In the genomic region with DNA sequence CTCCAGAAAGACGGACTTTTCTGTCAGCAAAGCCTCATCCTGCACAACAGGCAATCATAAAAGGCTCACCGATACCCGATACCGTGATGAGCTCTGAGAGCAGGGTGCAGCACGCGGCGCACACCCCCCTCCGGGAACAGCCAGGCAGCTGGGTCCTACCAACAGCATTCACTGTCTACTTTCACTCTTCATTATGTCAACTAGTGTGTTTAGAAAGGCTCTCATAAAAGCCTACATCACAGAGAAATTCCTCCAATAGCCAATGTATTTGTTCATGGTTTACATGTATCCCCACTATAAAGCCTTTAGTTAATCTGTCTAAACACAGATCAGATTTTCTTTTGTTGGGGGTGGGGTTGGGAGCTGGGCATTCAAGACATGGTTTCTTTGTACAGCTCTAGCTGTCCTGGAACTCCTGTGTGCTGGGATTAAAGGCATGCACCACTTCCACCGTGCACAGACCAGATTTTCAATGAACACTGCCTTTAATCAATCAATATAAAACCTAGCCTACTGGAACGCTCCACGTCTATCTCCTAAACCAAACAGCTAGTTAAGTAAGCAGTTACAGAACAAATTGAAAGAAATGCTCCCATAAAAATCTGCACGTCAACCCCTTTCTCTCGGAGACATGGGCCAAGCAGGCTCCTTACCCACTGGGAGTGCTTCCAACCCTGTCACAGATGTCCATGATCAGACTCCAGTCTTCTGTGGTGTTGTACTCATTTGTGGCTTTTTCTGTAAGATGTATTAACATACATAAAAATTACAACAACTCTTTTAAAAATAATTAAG, we compare ENCODE assay signal across 12 mouse cellular contexts. TPM values are rescaled to one million over a fixed set of nuclear protein-coding genes. Genes with fewer than 3 reads are reported as not detected.
DNase-seq lines count a peak whose midpoint lies in the region; ATAC-seq and TF ChIP-seq lines count a peak whose summit lies in the region.
"Had no signal": no experiment of that assay in that cellular context is flagged by ENCODE, and none has a peak within 500 bp of the region (broad histone marks: within the 10 kb centered on the region; RNA-seq: fewer than 3 reads in every experiment).

No protein-coding gene starts in this region.

- TF ChIP-seq CTCF in lung, adult 2 months (IDR thresholded peaks at IDR 0.05; ENCODE audit: insufficient read depth, low read length), result no peak
- TF ChIP-seq CTCF in liver, postnatal 0 days (IDR thresholded peaks at IDR 0.05; ENCODE audit: low read depth), result no peak

- H3K9ac ChIP-seq in lung, embryonic 16.5 days (ENCODE audit: low read length), result no peak overlapping the region
- H3K9ac ChIP-seq in embryonic facial prominence, embryonic 11.5 days (replicated peaks; ENCODE audit: low read length), result no peak overlapping the region
- no peak overlapping the region for H3K9ac ChIP-seq in hindbrain, embryonic 13.5 days
- no peak overlapping the region for H3K9ac ChIP-seq in stomach, embryonic 14.5 days (replicated peaks; ENCODE audit: low read depth, low read length)
- H3K9ac ChIP-seq in liver, postnatal 0 days (replicated peaks), result no peak overlapping the region
- H3K9ac ChIP-seq: embryonic facial prominence, embryonic 12.5 days; neural tube, embryonic 12.5 days had no signal

- no peaks in the 10 kb centered on the region for H3K36me3 ChIP-seq in lung, embryonic 16.5 days (ENCODE audit: control insufficient read depth, insufficient read depth, low read length)
- H3K36me3 ChIP-seq in embryonic facial prominence, embryonic 11.5 days (replicated peaks; ENCODE audit: control insufficient read depth, insufficient read depth, low read depth, low read length), result no peaks in the 10 kb centered on the region
- peaks cover 4% of the 10 kb centered on the region for H3K36me3 ChIP-seq in hindbrain, embryonic 13.5 days
- H3K36me3 ChIP-seq in stomach, embryonic 14.5 days (ENCODE audit: control insufficient read depth, insufficient read depth, low read length), result no peaks in the 10 kb centered on the region
- H3K36me3 ChIP-seq in liver, postnatal 0 days (replicated peaks; ENCODE audit: insufficient read depth, low read length), result 0 out of 2 replicates have a peak, but pooled peaks cover 4% of the 10 kb centered on the region
- H3K36me3 ChIP-seq: embryonic facial prominence, embryonic 12.5 days; neural tube, embryonic 12.5 days had no signal

- no peak overlapping the region for H3K4me3 ChIP-seq in lung, embryonic 16.5 days (ENCODE audit: low read length)
- no peak overlapping the region for H3K4me3 ChIP-seq in lung, adult 2 months (replicated peaks; ENCODE audit: extremely low read depth, low read depth, low read length)
- no peak overlapping the region for H3K4me3 ChIP-seq in embryonic facial prominence, embryonic 11.5 days (ENCODE audit: low read depth, low read length)
- no peak overlapping the region for H3K4me3 ChIP-seq in hindbrain, embryonic 13.5 days
- no peak overlapping the region for H3K4me3 ChIP-seq in stomach, embryonic 14.5 days (ENCODE audit: low read depth, low read length)
- H3K4me3 ChIP-seq in liver, postnatal 0 days (ENCODE audit: low read depth, low read length), result no peak overlapping the region
- H3K4me3 ChIP-seq: embryonic facial prominence, embryonic 12.5 days; neural tube, embryonic 12.5 days had no signal

- no peaks in the 10 kb centered on the region for H3K9me3 ChIP-seq in lung, embryonic 16.5 days (ENCODE audit: control insufficient read depth, low read length)
- no peaks in the 10 kb centered on the region for H3K9me3 ChIP-seq in embryonic facial prominence, embryonic 11.5 days (replicated peaks; ENCODE audit: control insufficient read depth, low read length)
- no peaks in the 10 kb centered on the region for H3K9me3 ChIP-seq in hindbrain, embryonic 13.5 days
- H3K9me3 ChIP-seq in stomach, embryonic 14.5 days (ENCODE audit: control insufficient read depth, low read depth, low read length), result no peaks in the 10 kb centered on the region
- H3K9me3 ChIP-seq in liver, postnatal 0 days (ENCODE audit: low read length), result no peaks in the 10 kb centered on the region
- H3K9me3 ChIP-seq: embryonic facial prominence, embryonic 12.5 days; G1E; neural tube, embryonic 12.5 days had no signal

- WGBS in lung, embryonic 16.5 days, result 38% methylated on average over 13 of the region's 13 CpGs
- WGBS in lung, adult 2 months, result 62% methylated on average over 13 of the region's 13 CpGs
- 63% methylated on average over 13 of the region's 13 CpGs for WGBS in embryonic facial prominence, embryonic 11.5 days
- 51% methylated on average over 13 of the region's 13 CpGs for WGBS in hindbrain, embryonic 13.5 days
- WGBS in stomach, embryonic 14.5 days, result 26% methylated on average over 13 of the region's 13 CpGs
- WGBS in liver, postnatal 0 days (ENCODE audit: insufficient replicate concordance), result 79% methylated on average over 13 of the region's 13 CpGs

- peaks cover 3% of the 10 kb centered on the region for H3K4me1 ChIP-seq in lung, embryonic 16.5 days (replicated peaks; ENCODE audit: control insufficient read depth, insufficient read depth, low read length)
- no peaks in the 10 kb centered on the region for H3K4me1 ChIP-seq in lung, adult 2 months (ENCODE audit: control insufficient read depth, insufficient read depth, low read length)
- no peaks in the 10 kb centered on the region for H3K4me1 ChIP-seq in embryonic facial prominence, embryonic 11.5 days (ENCODE audit: control insufficient read depth, insufficient read depth, low read length)
- peaks cover 8% of the 10 kb centered on the region for H3K4me1 ChIP-seq in hindbrain, embryonic 13.5 days (replicated peaks)
- H3K4me1 ChIP-seq in stomach, embryonic 14.5 days (ENCODE audit: control insufficient read depth, insufficient read depth, low read length), result peaks cover 8% of the 10 kb centered on the region; the same call in 1 of the 2 replicates
- H3K4me1 ChIP-seq in liver, postnatal 0 days (ENCODE audit: insufficient read depth), result no peaks in the 10 kb centered on the region
- H3K4me1 ChIP-seq: embryonic facial prominence, embryonic 12.5 days; neural tube, embryonic 12.5 days had no signal

- H3K27me3 ChIP-seq in lung, embryonic 16.5 days (ENCODE audit: control insufficient read depth, insufficient read depth, low read depth, low read length), result no peaks in the 10 kb centered on the region
- no peaks in the 10 kb centered on the region for H3K27me3 ChIP-seq in embryonic facial prominence, embryonic 11.5 days (ENCODE audit: control insufficient read depth, insufficient read depth, low read length)
- no peaks in the 10 kb centered on the region for H3K27me3 ChIP-seq in hindbrain, embryonic 13.5 days
- no peaks in the 10 kb centered on the region for H3K27me3 ChIP-seq in stomach, embryonic 14.5 days (ENCODE audit: control insufficient read depth, insufficient read depth, low read length)
- H3K27me3 ChIP-seq in liver, postnatal 0 days (ENCODE audit: insufficient read depth, low read length), result no peaks in the 10 kb centered on the region
- H3K27me3 ChIP-seq: embryonic facial prominence, embryonic 12.5 days; neural tube, embryonic 12.5 days had no signal

- TF ChIP-seq EP300 in liver, postnatal 0 days (IDR thresholded peaks at IDR 0.05; ENCODE audit: low read depth), result no peak

- peak; percentile 81; the same call in 1 of the 2 replicates for ATAC-seq in lung, embryonic 16.5 days (ENCODE audit: low read depth)
- ATAC-seq in embryonic facial prominence, embryonic 11.5 days (replicated peaks; ENCODE audit: insufficient number of reproducible peaks, low FRiP score, low TSS enrichment, low read depth), result peak; percentile 70
- no peak for ATAC-seq in hindbrain, embryonic 13.5 days (ENCODE audit: low FRiP score)
- ATAC-seq in stomach, embryonic 14.5 days (ENCODE audit: insufficient number of reproducible peaks, insufficient read depth, low FRiP score, low read depth), result peak; percentile 80; the same call in 1 of the 2 replicates
- ATAC-seq in liver, postnatal 0 days, result no peak

- DNase-seq in lung, adult 2 months, result no peak
- peak; percentile 47 for DNase-seq in embryonic facial prominence, embryonic 11.5 days (ENCODE audit: low spot score)
- no peak for DNase-seq in liver, postnatal 0 days
- no peak for DNase-seq in right cerebral cortex, adult 18-20 months
- no peak for DNase-seq in cerebellum, adult 11 months
- DNase-seq: lung, postnatal 10 days had no signal

- peak overlapping the region; percentile 19; the same call in 1 of the 2 replicates for H3K4me2 ChIP-seq in lung, embryonic 16.5 days (ENCODE audit: low read depth, low read length)
- no peak overlapping the region for H3K4me2 ChIP-seq in embryonic facial prominence, embryonic 11.5 days (ENCODE audit: low read depth, low read length)
- H3K4me2 ChIP-seq in hindbrain, embryonic 13.5 days, result 0 out of 2 replicates have a peak overlapping the region, but pooled peaks have one; percentile 17
- peak overlapping the region; percentile 20 for H3K4me2 ChIP-seq in stomach, embryonic 14.5 days (replicated peaks; ENCODE audit: low read depth, low read length)
- H3K4me2 ChIP-seq in liver, postnatal 0 days (ENCODE audit: low read depth, low read length), result no peak overlapping the region
- H3K4me2 ChIP-seq: embryonic facial prominence, embryonic 12.5 days; neural tube, embryonic 12.5 days had no signal

- peak overlapping the region; percentile 2; the same call in 1 of the 2 replicates for H3K27ac ChIP-seq in lung, embryonic 16.5 days (ENCODE audit: low read length)
- no peak overlapping the region for H3K27ac ChIP-seq in embryonic facial prominence, embryonic 11.5 days (replicated peaks; ENCODE audit: low read depth, low read length)
- no peak overlapping the region for H3K27ac ChIP-seq in hindbrain, embryonic 13.5 days
- H3K27ac ChIP-seq in stomach, embryonic 14.5 days (ENCODE audit: low read length), result no peak overlapping the region
- H3K27ac ChIP-seq in liver, postnatal 0 days (ENCODE audit: low read depth), result no peak overlapping the region
- H3K27ac ChIP-seq: embryonic facial prominence, embryonic 12.5 days; neural tube, embryonic 12.5 days had no signal

- TF ChIP-seq POLR2A in lung, adult 2 months (IDR thresholded peaks at IDR 0.05; ENCODE audit: borderline replicate concordance, extremely low read depth, low read depth, low read length), result no peak

RNA-seq across cellular contexts. Expression of a gene that starts 21.7 kb away (rescaled TPM):
- 35.0 and 40.3 TPM in 2 replicates for polyA plus RNA-seq in lung, embryonic 16.5 days (2015; fragmentation: Nextera tagmentation; extraction: Ambion mirVana)
- polyA plus RNA-seq in lung, adult 2 months (2012; rRNA removed), result 6.7 and 9.9 TPM in 2 replicates
- polyA plus RNA-seq in embryonic facial prominence, embryonic 11.5 days (2014; fragmentation: Nextera tagmentation; extraction: Ambion mirVana), result 34.7 and 41.8 TPM in 2 replicates
- 40.9 and 42.0 TPM in 2 replicates for polyA plus RNA-seq in hindbrain, embryonic 13.5 days (2015; fragmentation: Nextera tagmentation; extraction: Ambion mirVana)
- 40.8 and 43.7 TPM in 2 replicates for polyA plus RNA-seq in stomach, embryonic 14.5 days (2014; fragmentation: Nextera tagmentation; extraction: Ambion mirVana)
- 9.0 and 9.9 TPM in 2 replicates for polyA plus RNA-seq in liver, postnatal 0 days (2015; fragmentation: Nextera tagmentation; extraction: Ambion mirVana)

RNA-seq across cellular contexts. Expression of a gene that starts 43.8 kb away (rescaled TPM):
- 0.98 and 1.1 TPM in 2 replicates for polyA plus RNA-seq in lung, embryonic 16.5 days (2015; fragmentation: Nextera tagmentation; extraction: Ambion mirVana)
- polyA plus RNA-seq in lung, adult 2 months (2012; rRNA removed), result 0.04 and 0.05 TPM in 2 replicates
- polyA plus RNA-seq in embryonic facial prominence, embryonic 11.5 days (2014; fragmentation: Nextera tagmentation; extraction: Ambion mirVana), result 0.86 and 0.95 TPM in 2 replicates
- polyA plus RNA-seq in hindbrain, embryonic 13.5 days (2015; fragmentation: Nextera tagmentation; extraction: Ambion mirVana), result 11.0 and 13.3 TPM in 2 replicates
- 1.0 and 3.5 TPM in 2 replicates for polyA plus RNA-seq in stomach, embryonic 14.5 days (2014; fragmentation: Nextera tagmentation; extraction: Ambion mirVana)
- polyA plus RNA-seq in liver, postnatal 0 days (2015; fragmentation: Nextera tagmentation; extraction: Ambion mirVana), result 0.27 and 0.46 TPM in 2 replicates

Comparison
In these comparisons a context has a peak if more than half of its experiments do, and no peak if none do; other contexts are left out.
1. ATAC-seq: peak in lung, embryonic 16.5 days (single experiment), embryonic facial prominence, embryonic 11.5 days (single experiment) and stomach, embryonic 14.5 days (single experiment); none in hindbrain, embryonic 13.5 days (single experiment) and liver, postnatal 0 days (single experiment).
2. H3K4me2 ChIP-seq: peak in lung, embryonic 16.5 days (single experiment), hindbrain, embryonic 13.5 days (single experiment) and stomach, embryonic 14.5 days (single experiment); none in embryonic facial prominence, embryonic 11.5 days (single experiment) and liver, postnatal 0 days (single experiment).